Mouse (Mus musculus) cerebellum, adult 9-11 months (tissue): ENCODE measurements around the gene Rnf167.
A peak's percentile ranks its signal among the peaks of the same experiment; 100 is the strongest.

Experiments used
- DNase-seq: peaks from one replicate; pipeline ENCODE4 v3.0.0; 2022

Gene Rnf167

DNA sequence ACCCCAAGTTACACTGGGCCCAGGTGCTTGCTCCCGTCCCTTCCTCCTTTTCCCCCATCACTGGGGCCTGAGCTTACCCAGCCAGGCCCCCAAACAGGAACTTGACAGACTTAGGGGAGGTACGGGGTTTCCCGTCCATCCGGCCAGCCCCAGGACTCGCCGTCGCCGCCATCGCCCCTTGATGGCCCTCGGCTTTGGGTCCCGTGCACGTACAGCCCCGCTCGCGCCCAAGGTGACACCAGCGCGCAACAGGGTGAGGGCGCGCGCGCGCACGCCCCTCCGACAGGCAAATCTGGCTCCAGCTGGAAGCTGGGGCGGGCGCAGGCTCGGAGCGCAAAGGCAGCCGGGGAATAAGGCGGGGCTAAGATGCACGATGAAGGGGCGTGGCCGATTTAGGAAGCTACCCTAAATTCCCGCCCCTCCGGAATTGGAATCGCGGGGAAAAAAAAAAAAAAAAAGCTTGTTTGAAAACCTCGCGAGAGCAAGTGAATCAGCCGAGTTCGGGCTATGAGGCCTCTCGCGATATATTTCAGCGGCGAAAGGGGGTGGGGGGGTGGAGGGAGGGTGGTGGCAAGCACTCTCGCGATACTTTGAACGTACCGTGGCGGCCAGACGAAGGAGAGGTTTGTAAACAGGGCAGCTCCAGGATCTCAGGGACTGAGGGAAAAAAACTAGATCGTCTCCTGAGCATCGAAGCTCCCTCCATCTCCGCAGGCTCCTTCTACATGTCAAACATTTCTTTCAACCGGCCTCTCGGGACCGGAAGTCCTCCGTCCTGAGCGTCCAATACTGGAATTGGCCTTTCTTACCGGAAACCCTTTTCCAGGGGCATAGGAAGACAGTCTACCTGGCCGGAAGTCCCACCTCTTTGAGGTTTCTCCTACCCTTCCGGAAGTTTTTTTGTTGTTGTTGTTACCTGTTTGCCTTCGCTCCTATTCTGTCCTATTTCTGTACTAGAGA, at the start of gene Rnf167, which contains the start of gene Slc25a11:
Rnf167 (plus strand) TSS at position 545 of the 960 bp plus-strand sequence.
Slc25a11 (minus strand) TSS at position 789 of the 960 bp plus-strand sequence.
- DNase-seq = peak; percentile 99

DNA sequence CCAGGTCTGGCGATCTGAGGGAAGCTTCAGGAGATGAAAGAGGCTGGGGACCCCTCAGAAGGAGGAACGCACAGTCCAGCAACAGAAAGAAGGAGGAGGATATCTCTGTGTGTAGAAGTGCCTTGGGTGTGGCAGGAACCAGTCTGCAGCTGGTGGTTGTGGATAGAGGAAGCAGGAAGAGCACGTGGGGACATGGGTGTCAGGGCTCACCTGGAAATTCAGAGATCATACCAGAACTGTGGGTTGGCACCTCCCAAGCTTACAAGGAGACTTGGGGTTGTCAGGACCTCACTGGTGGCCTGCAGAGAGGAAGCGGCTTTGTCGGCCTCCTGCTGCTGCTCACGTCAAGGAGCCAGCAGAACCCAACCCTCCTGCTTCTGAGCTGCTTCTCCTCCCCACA, 49.7 kb upstream of the Rnf167 start:
- no peak for DNase-seq

DNA sequence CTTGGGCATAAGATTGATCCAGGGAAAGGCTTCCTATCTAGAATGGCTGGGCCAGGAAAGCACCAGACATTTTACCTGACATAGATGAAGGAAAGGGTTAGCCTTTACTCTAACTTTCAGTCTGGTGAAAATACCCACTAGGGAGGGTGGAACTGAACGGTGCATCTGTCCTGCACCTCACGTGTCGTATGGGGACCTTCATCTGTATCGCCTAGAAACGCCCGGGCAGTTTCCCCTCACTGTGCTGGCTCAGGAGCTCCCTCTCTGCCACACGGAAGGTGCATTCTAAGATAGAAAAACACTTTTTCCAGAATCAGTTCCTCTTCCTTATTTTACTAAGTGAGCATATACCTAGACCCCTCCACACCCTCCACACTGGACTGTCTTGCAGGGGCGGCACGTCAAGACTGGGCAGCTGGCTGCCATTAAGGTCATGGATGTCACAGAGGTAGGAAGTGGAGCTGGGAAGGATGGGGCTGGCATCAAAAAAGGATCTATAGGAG, 48.5 kb upstream of the Rnf167 start:
- no peak for DNase-seq

DNA sequence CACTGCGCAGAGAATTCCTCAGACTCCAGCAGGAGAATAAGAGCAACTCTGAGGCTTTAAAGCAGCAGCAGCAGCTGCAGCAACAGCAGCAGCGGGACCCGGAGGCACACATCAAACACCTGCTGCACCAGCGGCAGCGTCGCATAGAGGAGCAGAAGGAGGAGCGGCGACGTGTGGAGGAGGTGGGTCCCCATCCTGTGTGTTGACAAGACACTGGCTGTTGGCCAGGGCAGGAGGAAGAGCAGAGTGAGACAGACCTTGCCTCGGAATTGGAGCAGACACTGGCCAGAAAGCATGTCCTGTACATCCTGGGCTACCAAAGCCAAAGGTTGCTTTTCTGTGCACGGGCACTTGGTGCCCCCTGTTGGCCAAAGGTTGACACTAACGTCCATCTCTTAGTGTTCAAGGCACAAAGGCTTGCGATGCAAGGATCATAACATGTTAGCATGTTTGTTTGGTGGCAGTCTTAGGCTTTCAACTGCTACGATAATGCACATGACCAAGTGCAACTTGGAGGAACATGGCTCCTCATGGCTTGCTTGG, 41.9 kb upstream of the Rnf167 start:
- DNase-seq = peak; percentile 74

DNA sequence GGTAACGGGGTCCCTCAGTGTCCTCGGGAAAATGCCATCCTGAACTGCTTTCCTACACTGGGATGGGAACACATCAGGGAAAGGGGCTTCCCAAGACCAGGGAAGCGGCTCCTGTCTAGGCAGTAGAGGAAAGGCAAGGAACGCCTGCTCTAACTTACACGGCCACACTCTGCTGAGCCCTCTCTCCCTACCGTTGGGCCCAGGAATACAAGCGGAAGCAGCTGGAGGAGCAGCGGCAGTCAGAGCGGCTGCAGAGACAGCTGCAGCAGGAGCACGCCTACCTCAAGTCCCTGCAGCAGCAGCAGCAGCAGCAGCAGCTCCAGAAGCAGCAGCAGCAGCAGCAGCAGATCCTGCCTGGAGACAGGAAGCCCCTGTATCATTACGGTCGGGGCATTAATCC, 40.3 kb upstream of the Rnf167 start:
- DNase-seq = no peak

DNA sequence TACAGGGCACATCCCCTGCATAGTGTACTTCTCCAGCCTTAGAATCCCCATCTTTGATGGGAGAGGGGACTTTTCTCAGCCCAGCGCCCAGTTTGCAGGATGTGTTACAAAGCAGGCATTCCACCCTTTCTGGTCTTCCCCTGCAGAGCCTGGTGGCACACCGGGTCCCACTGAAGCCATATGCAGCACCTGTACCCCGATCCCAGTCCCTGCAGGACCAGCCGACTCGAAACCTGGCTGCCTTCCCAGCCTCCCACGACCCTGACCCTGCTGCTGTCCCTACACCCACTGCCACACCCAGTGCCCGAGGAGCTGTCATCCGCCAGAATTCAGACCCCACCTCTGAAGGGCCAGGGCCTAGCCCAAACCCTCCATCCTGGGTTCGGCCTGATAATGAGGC, 39.4 kb upstream of the Rnf167 start:
- no peak for DNase-seq

DNA sequence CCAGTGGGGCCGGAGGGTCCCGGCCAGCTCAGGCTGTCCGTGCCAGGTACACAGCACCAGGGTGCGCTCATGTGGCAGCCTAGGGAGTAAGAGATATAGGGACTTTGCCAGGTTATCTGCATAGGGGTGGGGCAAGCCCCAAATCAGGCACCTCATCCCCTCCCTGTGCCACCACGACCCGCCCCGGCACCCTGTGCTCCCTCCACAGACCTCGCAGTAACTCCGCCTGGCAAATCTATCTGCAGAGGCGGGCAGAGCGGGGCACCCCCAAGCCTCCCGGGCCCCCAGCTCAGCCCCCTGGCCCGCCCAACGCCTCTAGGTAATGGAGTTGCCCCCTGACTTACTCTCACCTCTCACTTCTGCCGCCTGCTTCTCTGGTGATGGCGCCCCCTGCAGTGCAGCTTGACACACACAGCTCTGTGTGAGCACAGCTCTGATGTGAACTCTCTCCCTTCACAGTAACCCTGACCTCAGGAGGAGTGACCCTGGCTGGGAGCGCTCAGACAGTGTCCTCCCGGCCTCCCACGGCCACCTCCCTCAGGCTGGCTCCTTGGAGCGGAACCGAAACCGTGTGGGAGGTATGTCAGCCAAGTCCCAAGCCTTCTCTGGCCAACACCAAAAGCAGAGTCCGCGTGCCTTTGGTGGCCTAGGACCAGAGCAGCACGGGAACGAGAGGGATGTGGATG, 38.5 kb upstream of the Rnf167 start:
- no peak for DNase-seq

DNA sequence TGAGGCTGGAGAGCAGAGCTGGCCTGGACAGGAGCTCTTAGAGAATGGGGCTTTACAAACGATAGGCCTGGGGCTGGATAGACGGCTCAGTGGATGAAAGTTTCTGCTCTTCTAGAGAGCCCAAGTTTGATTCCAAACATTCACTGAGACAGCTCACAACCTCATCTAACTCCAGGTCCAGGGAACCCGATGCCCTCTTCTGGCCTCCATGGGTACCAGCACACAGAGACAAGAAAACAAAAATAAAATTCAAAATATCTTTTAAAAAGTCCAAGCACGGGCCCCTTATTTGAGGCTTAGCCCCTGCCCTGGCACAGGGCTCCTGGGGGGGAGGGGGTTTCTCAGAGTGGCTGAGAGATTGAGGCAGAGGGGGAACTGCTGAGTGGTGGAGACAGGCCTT, 36.3 kb upstream of the Rnf167 start:
- no peak for DNase-seq

DNA sequence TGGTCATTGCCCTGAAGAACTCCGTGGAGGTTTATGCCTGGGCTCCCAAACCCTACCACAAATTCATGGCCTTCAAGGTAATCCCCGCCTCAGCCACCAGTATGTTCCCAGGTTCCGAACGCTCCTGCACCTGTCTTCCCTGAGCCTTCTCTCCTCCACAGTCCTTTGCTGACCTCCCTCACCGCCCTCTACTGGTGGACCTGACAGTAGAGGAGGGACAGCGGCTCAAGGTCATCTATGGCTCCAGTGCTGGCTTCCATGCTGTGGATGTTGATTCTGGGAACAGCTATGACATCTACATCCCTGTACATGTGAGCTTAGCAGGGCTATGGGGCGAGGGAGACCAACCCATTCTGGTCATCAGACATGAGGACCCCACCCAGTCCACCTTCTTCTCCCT, 34.5 kb upstream of the Rnf167 start:
- DNase-seq = no peak

DNA sequence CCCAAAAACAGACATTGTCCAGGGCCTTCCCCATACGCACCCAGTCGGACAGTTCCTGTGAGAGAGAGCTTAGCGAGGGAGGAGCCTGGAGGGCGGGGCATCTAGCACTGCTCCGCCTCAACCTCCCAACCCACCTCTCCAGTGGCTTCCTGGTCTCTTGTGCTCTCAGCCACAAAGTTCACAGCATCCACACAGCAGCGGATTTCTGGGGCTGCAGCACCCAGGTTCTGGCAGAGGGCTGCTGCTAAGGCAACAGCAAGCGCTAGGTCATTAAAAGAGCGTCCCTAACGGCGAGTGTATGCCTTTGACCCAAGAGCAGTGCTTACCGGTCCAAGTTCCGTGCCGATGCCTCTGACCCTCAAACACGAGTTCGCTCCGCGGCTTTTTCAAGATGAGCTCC, 32.0 kb upstream of the Rnf167 start:
- no peak for DNase-seq

DNA sequence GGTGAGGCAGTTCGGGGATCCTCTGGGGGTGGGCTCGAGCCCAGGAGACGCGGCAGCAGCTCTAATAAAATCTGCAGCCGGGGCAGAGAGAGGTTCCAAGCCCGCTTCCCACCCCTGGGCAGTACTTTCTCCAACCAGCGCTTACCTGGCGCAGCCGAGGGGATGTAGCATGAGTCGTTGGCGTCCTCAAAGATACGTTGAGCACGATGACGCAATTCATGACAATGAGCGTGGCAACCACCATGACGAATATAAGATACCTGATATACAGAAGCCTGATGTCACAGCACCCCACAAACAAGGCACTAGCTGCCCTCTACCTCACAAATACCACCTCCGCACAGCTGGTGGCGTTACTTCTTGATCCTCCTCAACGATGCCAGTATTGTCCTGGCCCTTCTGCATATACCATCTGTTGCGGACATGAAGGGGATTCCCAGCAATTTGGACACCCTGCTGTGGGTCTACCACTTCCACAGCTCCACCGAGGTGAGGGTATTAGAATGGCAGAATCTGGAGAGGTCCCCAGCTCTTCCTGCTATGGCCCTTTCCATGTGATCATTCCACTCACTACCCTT, 31.4 kb upstream of the Rnf167 start, which contains the start of gene 4930544D05Rik:
4930544D05Rik (plus strand) TSS at position 333 of the 578 bp plus-strand sequence.
- no peak for DNase-seq

DNA sequence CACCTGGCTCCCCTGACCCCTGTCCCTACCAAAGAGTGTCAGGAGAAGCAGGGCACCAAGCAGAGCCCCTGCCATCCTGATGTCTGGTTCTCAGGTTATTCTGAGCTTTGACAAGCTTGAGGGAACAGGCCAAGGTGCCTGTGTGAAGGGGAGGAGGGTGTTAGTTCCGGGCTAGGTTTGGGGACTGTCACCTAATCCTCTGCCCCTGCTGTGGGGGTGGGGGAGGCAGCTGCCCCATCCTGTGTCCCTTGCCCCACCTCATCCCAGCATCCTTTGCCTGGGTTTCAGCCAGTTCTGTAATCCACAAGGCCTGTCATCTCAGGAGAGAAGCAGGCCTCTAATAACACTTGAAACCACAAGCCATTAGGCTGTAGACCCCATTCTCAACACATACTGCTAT, 27.9 kb upstream of the Rnf167 start, which contains the start of gene Chrne:
Chrne (minus strand) TSS at position 116 of the 400 bp plus-strand sequence.
- DNase-seq = no peak

DNA sequence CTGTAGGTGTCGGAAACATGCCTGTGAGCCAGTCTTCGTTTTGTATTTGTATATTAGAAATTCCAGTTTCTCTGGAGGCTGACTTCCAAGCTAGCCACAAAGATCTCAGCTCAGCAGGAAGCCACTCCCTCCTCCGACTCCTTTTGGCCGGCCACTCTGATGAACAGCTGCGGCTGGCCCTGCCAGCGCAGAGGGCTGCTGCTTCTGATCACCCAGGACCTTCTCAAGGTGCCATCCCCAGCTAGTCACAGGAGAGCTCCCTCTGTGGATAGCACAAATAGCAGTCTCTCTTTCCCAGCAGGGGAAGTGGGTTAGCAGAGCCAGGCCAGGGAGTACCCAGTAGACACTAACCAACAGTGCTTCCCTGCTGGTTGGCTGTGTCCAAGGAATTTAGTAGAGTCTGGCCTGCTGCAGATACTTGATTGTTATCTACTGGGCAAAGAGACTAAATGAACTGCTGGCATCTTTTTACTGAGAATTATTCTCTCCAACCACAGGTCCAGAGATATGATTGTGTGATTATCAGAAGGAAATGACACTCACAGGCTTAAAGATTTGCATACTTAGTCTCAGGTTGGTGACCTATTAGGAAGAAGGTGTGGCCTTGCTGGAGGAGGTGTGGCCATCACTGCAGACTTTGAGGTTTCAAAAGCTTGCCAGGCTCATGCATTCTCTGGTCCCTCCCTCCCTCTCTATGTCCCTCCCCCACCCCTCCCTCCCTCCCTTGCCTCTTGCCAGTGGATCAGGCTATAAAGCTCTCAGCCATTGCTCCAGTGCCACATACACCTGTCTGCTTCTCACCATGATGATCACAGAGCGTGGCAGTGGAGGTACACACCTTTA, 24.8 kb upstream of the Rnf167 start:
- no peak for DNase-seq

DNA sequence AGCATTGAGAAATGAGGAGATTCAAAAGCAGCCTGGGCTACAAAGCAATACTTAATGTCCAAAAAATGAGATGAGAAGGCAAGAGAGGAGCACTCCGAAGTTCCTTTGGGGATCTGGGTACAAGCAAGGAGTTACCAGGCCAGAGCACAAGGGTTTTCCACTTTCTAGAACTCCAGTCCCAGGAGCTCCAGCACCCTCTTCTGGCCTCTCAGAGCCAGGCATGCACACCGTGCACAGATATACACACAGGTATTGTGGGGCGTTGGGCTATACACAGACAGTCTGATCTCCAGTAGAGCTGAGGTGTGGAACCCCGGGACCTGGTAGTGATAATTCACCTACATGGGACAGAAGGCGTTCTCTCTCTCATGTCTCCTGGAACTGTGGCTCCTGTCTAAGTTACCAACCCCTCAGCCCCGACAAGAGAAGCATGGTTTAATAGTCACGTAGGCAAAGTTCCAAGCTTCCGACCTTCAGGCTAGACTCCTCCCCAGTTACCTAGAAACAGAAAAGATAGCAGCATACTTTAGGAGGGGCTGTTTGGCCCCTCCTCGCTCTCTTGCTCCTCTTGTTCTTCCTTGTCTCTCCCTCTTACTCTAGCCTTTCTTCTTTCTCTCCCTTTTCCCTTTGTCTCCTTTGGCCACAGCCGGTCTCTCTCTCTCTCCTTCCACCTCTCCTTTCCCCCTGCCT, 23.8 kb upstream of the Rnf167 start:
- no peak for DNase-seq

DNA sequence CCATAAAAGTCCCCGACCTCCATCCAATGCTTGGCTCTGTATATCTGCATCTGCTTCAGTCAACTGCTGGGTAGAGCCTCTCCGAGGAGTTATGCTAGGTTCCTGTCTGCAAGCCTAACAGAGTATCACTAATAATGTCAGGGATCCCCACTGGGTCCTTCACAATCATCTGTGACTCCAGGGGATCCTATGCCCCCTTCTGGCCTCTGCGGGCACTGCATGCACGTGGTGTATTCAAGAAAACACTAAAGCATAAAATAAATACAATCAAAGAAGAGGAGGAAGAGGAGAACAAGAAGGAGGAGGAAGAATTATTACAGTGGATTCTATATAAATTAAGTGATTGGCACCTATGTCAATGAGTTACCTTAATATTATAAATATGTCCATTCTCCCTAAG, 21.6 kb upstream of the Rnf167 start:
- DNase-seq = no peak

DNA sequence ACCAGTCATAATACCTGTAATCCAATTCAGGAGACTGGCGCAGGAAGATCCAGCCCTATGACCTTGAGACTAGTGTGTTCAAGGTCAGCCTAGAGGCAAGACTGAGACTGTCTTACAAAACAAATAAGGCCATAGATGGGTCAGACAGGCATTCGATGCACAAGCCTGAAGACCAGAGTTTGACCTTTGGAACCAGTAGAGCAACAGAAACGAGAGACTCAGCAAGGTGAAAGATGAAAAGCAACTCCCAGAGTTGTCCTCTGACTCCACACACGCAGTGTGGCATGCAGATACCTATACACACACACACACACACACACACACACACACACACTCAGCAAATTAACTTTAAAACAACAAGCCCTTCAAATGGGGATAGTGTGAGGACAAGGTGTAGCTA, 20.2 kb upstream of the Rnf167 start:
- DNase-seq = no peak

DNA sequence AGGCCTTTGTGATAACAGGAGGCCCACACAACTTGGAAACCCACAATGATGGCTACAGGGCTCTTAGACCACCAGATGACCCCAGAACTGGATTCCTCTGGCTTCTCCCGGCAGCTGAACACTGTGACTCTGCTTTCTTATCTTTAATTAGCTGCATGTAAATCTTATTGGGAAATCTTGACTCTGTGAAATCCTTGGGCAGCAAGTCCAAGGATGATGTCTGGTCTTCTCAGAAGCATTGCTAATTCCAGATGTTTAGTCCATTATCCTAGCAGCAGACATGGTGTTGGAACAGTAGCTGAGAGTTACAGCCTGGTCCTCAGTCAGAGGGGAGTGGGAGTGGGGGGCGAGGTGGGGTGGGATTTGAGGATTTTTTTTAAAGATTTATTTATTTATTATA, 18.6 kb upstream of the Rnf167 start:
- no peak for DNase-seq

DNA sequence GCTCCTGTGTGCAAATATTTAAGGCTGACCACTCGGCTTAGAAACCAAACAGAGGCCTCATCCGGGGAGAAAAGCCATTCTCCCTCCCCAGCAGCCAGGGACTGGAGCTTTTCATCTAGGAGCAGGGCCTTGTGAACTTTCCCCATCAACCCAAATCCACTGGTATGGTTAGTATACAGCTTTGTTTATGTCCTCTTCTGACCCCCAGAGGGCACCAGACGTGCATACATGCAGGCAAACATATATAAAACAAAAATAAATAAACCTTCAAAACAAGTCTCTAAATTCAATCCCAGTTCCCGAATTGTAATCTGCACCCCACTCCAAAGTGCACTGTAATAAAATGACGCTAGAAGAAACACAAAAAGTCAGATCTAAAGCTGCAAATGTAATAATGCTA, 17.5 kb upstream of the Rnf167 start:
- no peak for DNase-seq

DNA sequence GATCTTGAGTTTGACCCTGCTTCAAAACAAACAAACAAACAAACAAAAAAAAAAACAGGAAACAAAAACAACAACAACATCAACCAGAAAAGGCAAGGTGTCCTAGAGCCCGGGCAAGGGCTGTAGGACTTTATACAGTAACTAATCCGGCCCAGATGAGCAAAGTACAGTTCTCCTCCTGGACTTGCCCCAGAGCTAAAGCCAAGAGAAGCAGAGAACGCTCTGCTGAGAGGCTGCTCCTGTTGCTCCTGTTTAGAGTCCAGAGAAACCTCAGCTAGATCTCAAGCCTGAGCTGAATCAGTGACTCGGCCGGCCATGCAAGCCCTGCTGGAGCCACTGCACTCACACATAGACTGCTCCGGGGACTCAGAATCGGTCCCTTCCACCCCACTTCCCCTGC, 16.9 kb upstream of the Rnf167 start:
- DNase-seq = no peak

DNA sequence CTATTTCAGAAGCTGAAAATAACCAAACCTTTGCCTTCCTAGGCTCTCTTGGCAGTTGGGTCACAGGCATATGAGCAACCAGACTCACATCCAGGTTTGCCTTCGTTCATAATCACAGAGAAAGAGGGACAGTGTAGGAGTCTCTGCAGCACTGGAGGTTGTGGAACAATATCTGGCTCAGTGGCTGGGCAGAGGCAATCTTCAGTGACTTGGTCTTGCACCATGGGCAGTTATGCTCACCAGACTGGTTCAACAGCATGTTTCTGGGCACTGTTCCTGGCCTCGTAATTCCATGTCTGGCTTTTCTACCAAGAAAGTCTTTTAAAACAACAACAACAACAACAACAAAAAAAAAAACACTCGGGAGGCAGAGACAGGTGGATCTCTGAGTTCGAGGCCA, 11.4 kb upstream of the Rnf167 start:
- DNase-seq = no peak

DNA sequence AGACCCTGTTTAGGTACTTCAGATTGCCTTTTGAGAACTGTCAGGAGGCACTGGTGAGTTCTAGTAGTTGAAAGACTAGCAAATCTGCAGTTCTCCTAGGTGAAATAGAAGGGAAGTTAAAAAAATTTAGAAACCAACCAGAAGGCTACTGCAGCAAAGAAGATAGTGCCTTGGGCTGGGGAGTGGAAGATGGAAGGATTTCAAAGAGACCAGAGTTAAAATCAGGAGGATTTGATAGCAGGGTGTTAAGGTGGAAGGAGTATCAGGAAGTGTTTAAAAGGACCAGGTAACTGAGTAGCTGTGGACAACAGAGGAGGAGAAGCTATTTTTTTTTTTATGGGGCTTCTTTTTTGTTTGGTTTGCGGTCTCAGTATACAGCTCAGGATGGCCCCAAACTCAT, 9.3 kb upstream of the Rnf167 start:
- DNase-seq = no peak

DNA sequence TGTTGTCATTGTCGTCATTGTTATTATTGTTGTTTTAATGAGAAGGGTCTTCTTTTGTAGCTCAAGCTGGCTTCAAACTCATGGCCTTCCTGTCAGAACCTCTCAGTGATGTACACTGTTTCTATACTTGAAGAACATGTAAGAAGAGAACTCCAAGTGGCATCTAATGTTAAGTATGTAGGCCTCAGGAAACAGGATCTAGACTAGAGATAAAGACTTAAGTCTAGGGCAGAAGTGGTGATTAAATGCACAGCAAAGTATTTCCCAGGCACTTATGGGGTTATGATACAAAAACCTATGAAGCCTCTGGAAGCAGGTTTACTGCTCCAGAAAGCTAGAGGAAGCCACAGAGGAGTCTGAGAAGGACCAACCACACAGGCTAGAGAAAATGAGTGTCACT, 8.7 kb upstream of the Rnf167 start:
- DNase-seq = no peak
